Mouse (Mus musculus) urinary bladder, postnatal 25 days (tissue): ENCODE data around the gene Rheb.
"Not testable (repeated sequence)": the region's sequence is repeated elsewhere in the genome, so short reads cannot be mapped to it uniquely, and the experiment has no call there.

Source experiments
- DNase-seq: peaks from one replicate; pipeline ENCODE4 v3.0.0; 2022; ENCODE audit warnings: low spot score

Gene Rheb

DNA sequence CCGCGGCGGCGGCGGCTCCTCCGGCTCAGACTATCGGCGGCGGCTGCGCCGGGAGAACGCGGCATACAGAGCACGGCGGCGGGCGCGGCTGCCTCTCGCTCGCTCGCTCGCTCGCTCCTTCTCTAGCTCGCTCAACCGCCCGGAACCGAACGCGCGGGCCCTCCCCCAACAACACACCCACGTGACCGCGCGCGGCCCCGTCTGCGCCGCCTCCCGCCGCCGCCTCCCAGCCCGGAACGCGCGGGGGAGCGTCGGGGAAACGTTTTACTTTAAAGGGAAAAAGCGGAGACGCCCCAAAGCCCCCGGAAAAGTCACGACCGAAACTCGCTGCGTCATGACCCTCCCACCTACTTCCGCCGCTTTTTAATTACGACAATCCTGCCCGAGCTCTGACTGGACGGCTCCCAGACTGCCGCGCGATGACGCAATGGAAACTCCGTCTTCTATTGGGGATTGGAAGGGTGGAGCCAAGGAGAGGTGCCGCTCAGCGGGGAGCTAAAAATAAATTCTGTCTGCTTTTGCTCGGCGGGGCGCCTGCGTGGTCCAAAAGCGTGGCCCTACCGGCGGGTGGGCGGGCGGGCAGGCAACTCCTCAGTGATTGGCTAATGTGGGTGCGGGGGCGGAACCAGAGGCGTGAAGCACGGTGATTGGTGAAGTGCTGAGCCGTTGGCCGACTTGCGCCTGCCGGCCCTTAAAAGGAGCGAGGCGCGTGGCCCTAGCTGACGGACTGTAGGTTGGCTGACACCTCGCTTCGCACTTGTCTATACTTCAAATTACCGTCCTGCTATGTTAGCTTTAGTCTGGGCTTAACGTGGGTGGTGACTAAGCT, at the start of gene Rheb:
Gene Rheb (minus strand): TSS at position 351 of the 829 bp plus-strand sequence.
- peak; percentile 94 for DNase-seq

DNA sequence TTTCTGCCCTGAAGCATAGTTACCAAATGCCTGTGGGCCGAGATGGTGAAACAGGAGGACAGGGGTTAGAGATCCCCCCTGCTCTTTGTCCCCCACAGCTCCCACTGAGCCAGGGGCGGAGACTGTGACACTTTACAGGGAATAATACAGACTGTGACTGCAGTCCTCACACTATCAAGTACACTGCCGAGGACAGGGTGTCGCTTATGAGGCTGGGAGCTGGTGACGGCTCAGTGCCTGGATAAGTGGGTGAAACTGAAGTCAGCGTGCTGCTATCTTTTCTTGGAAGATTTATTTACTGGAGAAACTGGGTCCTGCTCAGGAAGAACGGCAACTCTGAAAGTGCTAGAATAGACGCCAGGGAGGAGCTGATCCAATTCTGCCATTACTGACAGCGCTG, 47.4 kb upstream of the Rheb start:
- no peak for DNase-seq

- no peak for DNase-seq
These were observed 46.6 kb upstream of the Rheb start for GRCm38 (mm10) chr5:24888874-24889591.

DNA sequence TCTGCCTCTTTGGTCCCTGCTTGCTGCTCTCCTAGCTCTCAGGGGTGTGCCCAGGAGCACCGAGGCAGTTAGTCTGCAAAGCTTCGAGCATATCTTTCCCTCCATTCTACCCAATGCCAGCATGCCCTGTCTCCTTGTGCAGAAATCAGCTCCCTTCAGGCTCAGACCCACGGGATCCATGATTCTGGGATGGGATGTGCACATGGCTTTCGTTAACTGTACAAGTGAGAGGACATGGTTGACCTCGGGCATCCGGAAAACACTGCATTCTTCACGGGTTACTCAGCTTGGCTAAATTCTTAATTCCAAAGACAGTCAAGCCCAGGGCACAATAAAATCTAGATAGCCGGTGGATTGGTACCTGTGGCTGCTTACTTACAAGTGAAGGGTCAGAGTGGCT, 44.8 kb upstream of the Rheb start:
- DNase-seq = no peak

DNA sequence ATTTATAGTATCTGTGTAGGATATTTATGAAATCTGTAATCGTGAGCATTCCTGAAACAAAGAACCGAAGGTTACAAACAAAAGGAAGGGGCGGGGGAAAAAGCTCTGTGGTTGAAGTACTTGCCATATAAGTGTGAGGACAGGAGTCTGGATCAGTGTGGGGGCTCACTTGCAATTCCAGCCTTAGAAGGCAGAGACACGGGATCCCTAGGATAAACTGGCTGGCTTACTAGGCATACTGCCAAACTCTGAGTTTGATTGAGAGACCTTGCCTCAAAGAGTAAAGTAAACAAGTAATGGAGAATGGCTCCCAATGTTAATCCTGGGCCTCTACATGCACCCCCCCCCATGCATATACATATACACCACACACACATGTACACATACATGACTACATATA, 36.3 kb upstream of the Rheb start:
- DNase-seq = no peak

- DNase-seq = no peak
These were observed 35.6 kb upstream of the Rheb start for GRCm38 (mm10) chr5:24877836-24878624.

GRCm38 (mm10) chr5:24876653-24877052, 34.2 kb upstream of the Rheb start:
- no peak for DNase-seq

DNA sequence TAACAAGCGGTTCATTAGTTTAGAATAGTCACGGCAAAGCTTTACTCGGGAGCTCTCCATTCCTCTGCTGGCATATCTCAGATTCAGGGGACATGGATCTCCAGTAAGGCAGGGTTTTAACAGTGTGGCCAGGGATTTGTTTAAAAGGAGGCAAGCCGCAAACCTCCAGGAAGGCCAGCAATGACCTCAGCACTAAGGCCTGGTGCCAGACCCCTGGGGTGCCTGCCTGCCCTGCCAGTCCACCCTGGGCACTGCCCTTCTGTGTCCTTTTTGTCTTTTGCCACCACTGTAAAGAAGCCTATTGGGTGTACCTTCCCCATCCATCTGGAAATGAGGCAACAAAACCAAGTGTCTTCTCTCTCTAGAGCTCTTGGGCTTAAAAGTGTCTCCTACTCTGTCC, 31.7 kb upstream of the Rheb start:
- DNase-seq = no peak

- DNase-seq = no peak
These were observed 30.8 kb upstream of the Rheb start for GRCm38 (mm10) chr5:24873221-24873620.

DNA sequence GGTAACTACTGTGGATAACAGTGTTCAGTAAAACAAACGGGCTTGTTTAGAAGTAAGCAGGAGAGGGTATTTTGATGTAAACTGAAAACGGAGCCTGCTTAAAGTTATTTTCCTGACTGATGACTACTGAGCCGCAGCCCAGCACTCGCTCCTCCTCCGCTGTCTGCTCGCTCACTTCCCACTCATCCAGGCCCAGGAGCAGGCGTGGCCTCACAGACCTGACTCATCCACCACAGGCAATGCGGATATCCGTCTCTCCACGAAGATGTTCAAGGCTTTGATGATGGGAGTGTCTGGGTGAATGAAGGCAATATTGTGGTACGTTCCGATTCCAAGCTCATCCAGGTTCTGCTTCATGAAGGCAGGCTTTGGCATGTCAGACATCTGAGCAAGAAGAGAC, 28.9 kb upstream of the Rheb start:
- peak; percentile 29 for DNase-seq

DNA sequence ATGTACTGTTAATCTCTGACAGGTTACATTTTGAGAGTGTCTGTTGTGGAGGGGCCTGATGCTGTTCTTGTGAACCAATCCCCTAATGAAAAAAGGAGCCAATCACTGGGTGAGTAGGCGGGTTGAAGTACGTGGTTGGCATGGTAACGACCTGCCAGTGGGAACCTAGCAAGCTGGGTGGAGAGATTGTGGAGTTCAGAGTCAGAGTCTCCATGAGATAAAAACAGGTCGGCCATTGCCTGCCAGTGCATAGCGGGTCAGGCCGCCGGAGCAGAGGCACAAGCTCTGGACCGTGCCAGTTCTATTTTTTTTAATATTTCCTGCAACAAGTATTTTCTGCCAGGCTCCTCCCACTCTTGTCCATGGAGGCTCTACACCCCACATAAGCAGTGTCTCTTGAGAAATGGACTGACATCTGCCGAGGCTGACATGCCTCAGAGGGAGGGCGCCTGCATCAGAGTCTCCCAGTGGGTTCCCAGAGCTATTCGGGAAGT, 27.4 kb upstream of the Rheb start:
- no peak for DNase-seq

- no peak for DNase-seq
These were observed 21.4 kb upstream of the Rheb start for GRCm38 (mm10) chr5:24863804-24864203.

DNA sequence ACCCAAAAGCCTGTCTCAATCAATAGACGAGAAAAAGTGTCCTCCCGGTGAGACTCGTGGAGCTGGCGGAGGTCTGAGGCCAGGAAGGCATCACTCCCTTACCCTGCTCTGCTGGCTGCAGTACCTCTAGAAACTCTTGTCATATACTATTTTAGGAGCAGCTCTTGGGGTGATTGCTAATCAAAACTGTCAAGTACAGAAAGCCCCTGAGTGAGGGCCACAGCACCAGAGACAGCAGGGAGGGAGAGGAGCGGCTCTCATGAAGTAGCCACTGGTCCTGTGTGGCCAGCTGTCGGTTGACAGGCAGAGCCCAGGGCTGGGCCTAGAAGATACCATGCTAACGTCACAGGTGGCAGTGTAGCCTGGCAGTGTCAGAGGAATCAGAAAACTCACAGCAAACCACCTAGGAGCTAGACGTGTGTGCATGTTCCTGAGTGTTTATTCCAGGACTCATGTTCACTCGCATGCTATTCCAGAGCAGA, 19.1 kb upstream of the Rheb start:
- DNase-seq = no peak

DNA sequence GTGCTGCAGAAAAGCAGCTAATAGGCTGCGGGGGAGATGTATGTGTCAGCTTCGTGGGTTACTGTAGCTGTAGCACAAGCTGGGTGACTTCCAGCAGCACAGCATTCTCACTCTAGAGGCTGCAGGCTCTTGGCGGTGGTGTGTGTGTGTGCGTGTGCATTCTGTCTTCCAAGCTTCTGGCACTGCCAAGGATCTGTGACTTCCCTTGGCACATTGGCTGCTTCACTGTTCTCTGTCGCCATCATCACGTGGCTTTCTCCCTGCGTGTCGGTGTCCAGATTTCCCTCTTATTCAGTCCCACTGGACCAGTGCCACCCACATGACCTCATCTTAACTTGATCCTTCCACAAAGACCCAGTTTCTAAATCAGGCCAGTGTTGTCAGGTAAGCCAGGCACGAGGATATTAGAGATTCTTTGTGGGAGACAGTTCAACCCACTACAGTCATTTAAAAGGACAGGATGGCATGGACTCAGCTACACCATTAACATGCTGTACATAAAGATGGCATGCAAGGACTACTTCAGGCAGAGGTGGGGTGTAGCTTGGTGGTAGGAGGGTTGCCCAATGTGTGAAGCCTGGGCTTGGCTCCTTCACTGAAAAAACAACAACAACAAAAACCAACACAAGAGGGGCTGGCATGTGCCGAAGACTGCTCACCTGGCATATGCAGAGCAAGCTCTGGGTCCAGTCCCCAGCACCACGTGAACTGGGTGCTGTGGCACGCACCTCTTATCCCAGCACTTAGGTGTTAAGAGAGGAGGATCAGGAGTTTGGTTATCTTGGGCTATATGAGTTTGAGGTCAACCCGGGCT, 18.4 kb upstream of the Rheb start:
- DNase-seq = no peak

GRCm38 (mm10) chr5:24859771-24860540, 17.5 kb upstream of the Rheb start:
- no peak for DNase-seq

DNA sequence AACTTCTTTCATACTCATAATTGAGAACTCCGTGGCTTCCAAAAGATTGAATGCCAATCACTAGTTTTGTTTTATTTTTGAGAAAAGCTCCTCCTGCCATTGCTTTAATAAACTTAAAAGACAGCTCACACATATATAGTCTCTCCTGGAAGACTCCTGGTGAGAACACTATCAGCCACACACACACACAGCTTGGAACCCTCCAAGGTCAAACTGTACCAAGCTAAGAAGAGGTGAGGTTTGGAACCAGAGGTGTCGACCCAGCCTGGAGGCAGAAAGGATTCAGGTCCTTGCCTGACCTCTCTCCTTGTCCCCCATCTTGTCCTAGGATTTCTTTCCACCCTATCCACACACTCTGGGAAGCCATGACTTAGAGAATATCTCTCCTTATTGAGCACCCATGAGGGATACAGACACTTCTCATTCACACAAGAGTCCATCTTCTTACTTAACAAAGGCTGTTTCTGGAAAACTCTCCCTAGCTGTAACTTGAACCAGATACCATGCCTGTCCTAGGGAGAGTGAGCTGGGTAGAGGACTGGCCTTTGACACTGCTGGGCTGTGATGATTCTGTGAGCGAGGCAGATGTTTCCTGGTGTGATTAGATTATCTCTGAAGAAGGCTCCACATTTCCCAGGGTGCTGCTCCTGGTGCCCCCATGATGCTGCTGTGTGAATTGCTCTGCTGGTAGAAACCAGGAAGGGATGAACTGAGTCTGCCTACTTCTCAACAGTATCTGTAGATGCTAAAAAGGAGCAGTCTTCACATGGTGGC, 12.6 kb upstream of the Rheb start:
- DNase-seq = no peak

DNA sequence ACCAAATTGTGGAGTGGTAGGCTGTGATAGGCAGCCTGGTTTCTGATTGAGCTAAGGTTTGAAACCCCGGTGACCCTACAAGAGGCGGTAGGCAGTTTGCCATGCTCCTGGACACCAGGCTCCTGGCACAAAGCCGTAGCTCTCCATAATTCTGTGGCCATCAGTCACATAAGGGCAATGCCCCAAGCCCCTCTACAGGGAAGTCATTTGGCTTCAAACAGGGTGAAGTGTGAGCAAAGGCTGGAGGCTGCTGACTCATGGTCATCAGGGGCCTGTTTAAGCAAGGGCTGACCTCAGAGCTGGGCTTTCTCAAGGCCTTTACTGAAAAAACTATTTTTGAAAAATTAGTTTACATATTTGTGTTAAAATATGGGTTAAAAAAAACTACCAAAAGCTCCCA, 11.8 kb upstream of the Rheb start:
- no peak for DNase-seq

- DNase-seq = not testable (repeated sequence)
These were observed 5.8 kb upstream of the Rheb start for GRCm38 (mm10) chr5:24848261-24848660.

GRCm38 (mm10) chr5:24843841-24844240, 1.4 kb upstream of the Rheb start:
- no peak for DNase-seq

DNA sequence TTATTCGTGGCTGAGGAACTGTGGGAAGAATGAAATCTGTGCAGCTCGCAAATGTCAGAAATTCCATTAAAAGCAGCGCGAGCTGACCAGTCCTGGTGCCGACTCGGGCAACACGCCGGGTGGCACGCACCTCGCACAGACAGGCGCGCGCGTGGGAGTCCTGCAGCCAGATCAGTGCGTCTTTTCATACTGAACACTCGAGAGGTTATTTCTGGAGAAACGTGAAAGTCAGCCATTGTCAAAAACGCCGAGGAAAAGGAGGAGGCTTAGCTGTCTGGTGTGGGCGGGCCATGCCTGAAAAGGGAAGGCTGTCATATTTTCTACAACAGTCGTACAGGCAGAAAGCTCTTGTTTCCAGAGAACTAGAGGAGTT, 665 bp upstream of the Rheb start:
- DNase-seq = no peak
